Comparison of ENCODE assay signal across 16 mouse cellular contexts in genomic region chr12:112507984-112508383, GRCm38 (mm10). TPM values are rescaled to one million over a fixed set of nuclear protein-coding genes. Genes with fewer than 3 reads are reported as not detected.
DNase-seq lines count a peak whose midpoint lies in the region; ATAC-seq and TF ChIP-seq lines count a peak whose summit lies in the region.
"Had no signal": no experiment of that assay in that cellular context is flagged by ENCODE, and none has a peak within 500 bp of the region (broad histone marks: within the 10 kb centered on the region; RNA-seq: fewer than 3 reads in every experiment).

No protein-coding gene starts in this region.

- 84% methylated on average over 3 of the region's 3 CpGs for WGBS in hindbrain, embryonic 12.5 days
- 89% methylated on average over 3 of the region's 3 CpGs for WGBS in hindbrain, embryonic 10.5 days
- WGBS in midbrain, embryonic 10.5 days: 87% methylated on average over 3 of the region's 3 CpGs
- 78% methylated on average over 3 of the region's 3 CpGs for WGBS in neural tube, embryonic 15.5 days

- peaks cover 40% of the 10 kb centered on the region for H3K4me1 ChIP-seq in hindbrain, embryonic 12.5 days
- H3K4me1 ChIP-seq in hindbrain, embryonic 10.5 days (replicated peaks): peaks cover 55% of the 10 kb centered on the region
- H3K4me1 ChIP-seq in midbrain, embryonic 10.5 days: peaks cover 45% of the 10 kb centered on the region
- peaks cover 62% of the 10 kb centered on the region for H3K4me1 ChIP-seq in neural tube, embryonic 15.5 days

- no peaks in the 10 kb centered on the region for H3K36me3 ChIP-seq in hindbrain, embryonic 12.5 days
- H3K36me3 ChIP-seq in hindbrain, embryonic 10.5 days: no peaks in the 10 kb centered on the region
- H3K36me3 ChIP-seq in midbrain, embryonic 10.5 days: no peaks in the 10 kb centered on the region
- H3K36me3 ChIP-seq in neural tube, embryonic 15.5 days: no peaks in the 10 kb centered on the region
- H3K36me3 ChIP-seq: heart, embryonic 12.5 days; limb, embryonic 13.5 days had no signal

- intact Hi-C loops in left cerebral cortex, adult 2 months (cut with DNase I): no loop called here

- H3K9me3 ChIP-seq in hindbrain, embryonic 12.5 days (replicated peaks): no peaks in the 10 kb centered on the region
- no peaks in the 10 kb centered on the region for H3K9me3 ChIP-seq in hindbrain, embryonic 10.5 days
- H3K9me3 ChIP-seq in midbrain, embryonic 10.5 days (replicated peaks): no peaks in the 10 kb centered on the region
- H3K9me3 ChIP-seq in neural tube, embryonic 15.5 days (replicated peaks): no peaks in the 10 kb centered on the region
- H3K9me3 ChIP-seq: heart, embryonic 12.5 days; limb, embryonic 13.5 days had no signal

- TF ChIP-seq CTCF in left cerebral cortex, adult 2 months (IDR thresholded peaks at IDR 0.05): no peak

- DNase-seq in hindbrain, embryonic 10.5 days (ENCODE audit: low spot score): no peak
- peak; percentile 26 for DNase-seq in adipocyte (ENCODE audit: low spot score)
- DNase-seq in midbrain, embryonic 10.5 days (ENCODE audit: low spot score): no peak
- DNase-seq in ovary, postnatal 14 days (ENCODE audit: low spot score): no peak
- no peak for DNase-seq in left cerebral cortex, adult 2 months (ENCODE audit: extremely low spot score in 1 of 2, low spot score in 2 of 2)
- DNase-seq: gastrocnemius, postnatal 36 days; heart, postnatal 4 days; kidney, adult 11 months; lung, postnatal 14 days; thymus, adult 2 months had no signal

- H3K4me3 ChIP-seq in hindbrain, embryonic 12.5 days: no peak overlapping the region
- H3K4me3 ChIP-seq in hindbrain, embryonic 10.5 days: no peak overlapping the region
- no peak overlapping the region for H3K4me3 ChIP-seq in midbrain, embryonic 10.5 days
- H3K4me3 ChIP-seq in neural tube, embryonic 15.5 days (replicated peaks): no peak overlapping the region
- H3K4me3 ChIP-seq in left cerebral cortex, adult 2 months: no peak overlapping the region
- H3K4me3 ChIP-seq: heart, embryonic 12.5 days; limb, embryonic 13.5 days had no signal

- H3K9ac ChIP-seq in hindbrain, embryonic 12.5 days: no peak overlapping the region
- no peak overlapping the region for H3K9ac ChIP-seq in neural tube, embryonic 15.5 days (replicated peaks)
- H3K9ac ChIP-seq: heart, embryonic 12.5 days; limb, embryonic 13.5 days had no signal

- H3K27ac ChIP-seq in hindbrain, embryonic 12.5 days: peak overlapping the region; percentile 46; the same call in 1 of the 2 replicates
- no peak overlapping the region for H3K27ac ChIP-seq in hindbrain, embryonic 10.5 days
- 0 out of 2 replicates have a peak overlapping the region, but pooled peaks have one; percentile 7 for H3K27ac ChIP-seq in midbrain, embryonic 10.5 days (replicated peaks)
- peak overlapping the region; percentile 68 for H3K27ac ChIP-seq in neural tube, embryonic 15.5 days (replicated peaks)
- H3K27ac ChIP-seq in left cerebral cortex, adult 2 months: no peak overlapping the region
- H3K27ac ChIP-seq: limb, embryonic 13.5 days had no signal

- no peak overlapping the region for H3K4me2 ChIP-seq in hindbrain, embryonic 12.5 days (replicated peaks)
- H3K4me2 ChIP-seq in neural tube, embryonic 15.5 days: peak overlapping the region; percentile 68
- H3K4me2 ChIP-seq: heart, embryonic 12.5 days; limb, embryonic 13.5 days had no signal

- no peak for ATAC-seq in hindbrain, embryonic 12.5 days (ENCODE audit: low FRiP score)
- no peak for ATAC-seq in neural tube, embryonic 15.5 days (ENCODE audit: low FRiP score)

- H3K27me3 ChIP-seq in hindbrain, embryonic 12.5 days: peaks cover 53% of the 10 kb centered on the region
- peaks cover 55% of the 10 kb centered on the region for H3K27me3 ChIP-seq in hindbrain, embryonic 10.5 days (ENCODE audit: insufficient read depth, poor library complexity, severe bottlenecking)
- H3K27me3 ChIP-seq in midbrain, embryonic 10.5 days (ENCODE audit: low read depth, poor library complexity, severe bottlenecking): peaks cover 44% of the 10 kb centered on the region
- H3K27me3 ChIP-seq in neural tube, embryonic 15.5 days (replicated peaks): no peaks in the 10 kb centered on the region; the same call in 1 of the 2 replicates

RNA-seq across cellular contexts. Expression of gene Tmem179, which starts 8.6 kb away (rescaled TPM):
- polyA plus RNA-seq in hindbrain, embryonic 12.5 days (2016; fragmentation: Nextera tagmentation; extraction: Ambion mirVana): 14.6 and 16.1 TPM in 2 replicates
- 2.9 and 7.2 TPM in 2 replicates for polyA plus RNA-seq in hindbrain, embryonic 10.5 days (2016; fragmentation: Nextera tagmentation; extraction: Ambion mirVana)
- 2.8 and 4.9 TPM in 2 replicates for polyA plus RNA-seq in midbrain, embryonic 10.5 days (2016; fragmentation: Nextera tagmentation; extraction: Ambion mirVana)
- 69.0 and 84.0 TPM in 2 replicates for polyA plus RNA-seq in neural tube, embryonic 15.5 days (2015; fragmentation: Nextera tagmentation; extraction: Ambion mirVana)
- total RNA-seq in left cerebral cortex, adult 2 months (2021): 100 to 1,000 TPM; 122 TPM
- total RNA-seq: gastrocnemius, postnatal 36 days; megakaryocyte-erythroid progenitor cell, adult 5-6 weeks had no signal

RNA-seq across cellular contexts. Expression of gene A530016L24Rik, which starts 18.7 kb away (rescaled TPM):
- polyA plus RNA-seq in hindbrain, embryonic 12.5 days (2016; fragmentation: Nextera tagmentation; extraction: Ambion mirVana): 0.13 TPM in 1 of 2 replicates, not detected in the other
- not detected in 2 replicates for polyA plus RNA-seq in hindbrain, embryonic 10.5 days (2016; fragmentation: Nextera tagmentation; extraction: Ambion mirVana)
- polyA plus RNA-seq in midbrain, embryonic 10.5 days (2016; fragmentation: Nextera tagmentation; extraction: Ambion mirVana): not detected in 2 replicates
- 0.06 and 0.20 TPM in 2 replicates for polyA plus RNA-seq in neural tube, embryonic 15.5 days (2015; fragmentation: Nextera tagmentation; extraction: Ambion mirVana)
- total RNA-seq in left cerebral cortex, adult 2 months (2021): not detected
- total RNA-seq: megakaryocyte-erythroid progenitor cell, adult 5-6 weeks had no signal
- polyA plus RNA-seq: neural tube, embryonic 11.5 days had no signal

Comparison
In these comparisons a context has a peak if more than half of its experiments do, and no peak if none do; other contexts are left out.
1. H3K27ac ChIP-seq: peak in hindbrain, embryonic 12.5 days (single experiment), midbrain, embryonic 10.5 days (single experiment) and neural tube, embryonic 15.5 days (single experiment); none in hindbrain, embryonic 10.5 days (single experiment) and left cerebral cortex, adult 2 months (single experiment).